Mouse (Mus musculus) neural tube, embryonic 11.5 days (tissue): ENCODE measurements at regions not wholly inside any gene's neighbourhood (a gene's known extent, or its start where the extent isn't known, plus 50 kb on each side); places are given as distances from the start of the nearest gene placed in this dataset.

ENCODE experiments used
- ATAC-seq: fragments of 200-750 bp; cut with Nextera tagmentation; 2 replicates; pipeline ENCODE4 v1.8.0; 2017; ENCODE audit warnings: moderate number of reproducible peaks, mild to moderate bottlenecking, moderate TSS enrichment, moderate library complexity; ENCODE audit not compliant: insufficient read depth, low FRiP score, low TSS enrichment
- DNase-seq: peaks from one replicate; pipeline ENCODE4 v3.0.0-alpha.2; 2015; ENCODE audit warnings: low spot score
- H3K27ac ChIP-seq: fragments of 300-500 bp; sonication (generic); 2 replicates; pipeline ENCODE4 v1.5.1; 2014; ENCODE audit warnings: low read depth, mild to moderate bottlenecking, low read length
- H3K27me3 ChIP-seq: fragments of 300-500 bp; sonication (generic); 2 replicates; pipeline ENCODE4 v1.6.1; 2014; ENCODE audit warnings: mild to moderate bottlenecking, low read length, mixed read lengths; ENCODE audit not compliant: control insufficient read depth, insufficient read depth
- H3K36me3 ChIP-seq: fragments of 300-500 bp; sonication (generic); 2 replicates; pipeline ENCODE4 v1.6.1; 2014; ENCODE audit warnings: mild to moderate bottlenecking, low read length, moderate library complexity, mixed read lengths; ENCODE audit not compliant: control insufficient read depth, insufficient read depth
- H3K4me1 ChIP-seq: fragments of 300-500 bp; sonication (generic); 2 replicates; pipeline ENCODE4 v1.6.1; 2014; ENCODE audit warnings: low read length, mixed read lengths; ENCODE audit not compliant: control insufficient read depth, insufficient read depth
- H3K4me2 ChIP-seq: fragments of 300-500 bp; sonication (generic); 2 replicates; pipeline ENCODE4 v1.6.1; 2014; ENCODE audit warnings: low read depth, mild to moderate bottlenecking, moderate library complexity
- H3K4me3 ChIP-seq: fragments of 300-500 bp; sonication (generic); 2 replicates; pipeline ENCODE4 v1.5.1; 2014; ENCODE audit warnings: low read depth, low read length
- H3K9ac ChIP-seq: fragments of 300-500 bp; sonication (generic); 2 replicates; pipeline ENCODE4 v1.6.1; 2014; ENCODE audit warnings: mild to moderate bottlenecking, low read length
- H3K9me3 ChIP-seq: fragments of 300-500 bp; sonication (generic); 2 replicates; pipeline ENCODE4 v1.6.1; 2016; ENCODE audit warnings: low read length; ENCODE audit not compliant: control insufficient read depth
- WGBS: fragments of 180-500 bp; shearing (Covaris S2); extraction: QIAGEN DNeasy Blood & Tissue Kit; methylation state at CpG from one replicate; pipeline ENCODE4 v1.1.7; 2014; 5-methylcytosine and 5-hydroxymethylcytosine counted together

GRCm38 (mm10) chr2:170294657-170295056 lies 133.0 kb downstream of the Bcas1 start:
- ATAC-seq (no peak), DNase-seq (no peak)
- H3K9me3 ChIP-seq = no peaks in the 10 kb centered on the region
- H3K4me1 ChIP-seq = no peaks in the 10 kb centered on the region
- H3K4me2 ChIP-seq = no peak overlapping the region
- H3K36me3 ChIP-seq = no peaks in the 10 kb centered on the region
- H3K27me3 ChIP-seq = no peaks in the 10 kb centered on the region
- no peak overlapping the region for H3K27ac ChIP-seq
- no peak overlapping the region for H3K4me3 ChIP-seq
- H3K9ac ChIP-seq = no peak overlapping the region
- 82% methylated on average over 12 of the region's 12 CpGs for WGBS

GRCm38 (mm10) chr2:170291841-170292655 lies 135.6 kb downstream of the Bcas1 start:
- Histone ChIP-seq H3K4me2 (no peak overlapping the region), H3K4me1 (peaks cover 8% of the 10 kb centered on the region; the same call in 1 of the 2 replicates), H3K27me3 (no peaks in the 10 kb centered on the region), H3K4me3 (no peak overlapping the region), H3K36me3 (no peaks in the 10 kb centered on the region), H3K27ac (no peak overlapping the region), H3K9ac (no peak overlapping the region), H3K9me3 (no peaks in the 10 kb centered on the region)
- ATAC-seq (no peak), DNase-seq (no peak)
- 36% methylated on average over 6 of the region's 6 CpGs for WGBS

GRCm38 (mm10) chr2:170289378-170289960 lies 138.2 kb downstream of the Bcas1 start:
- no peak for DNase-seq
- no peak for ATAC-seq
- no peak overlapping the region for H3K9ac ChIP-seq
- no peak overlapping the region for H3K4me3 ChIP-seq
- no peaks in the 10 kb centered on the region for H3K36me3 ChIP-seq
- H3K4me2 ChIP-seq = no peak overlapping the region
- WGBS = 91% methylated on average over 9 of the region's 9 CpGs
- no peaks in the 10 kb centered on the region for H3K27me3 ChIP-seq
- H3K4me1 ChIP-seq = peaks cover 10% of the 10 kb centered on the region; the same call in 1 of the 2 replicates
- no peaks in the 10 kb centered on the region for H3K9me3 ChIP-seq
- H3K27ac ChIP-seq = no peak overlapping the region

- no peak overlapping the region for H3K4me3 ChIP-seq
- H3K27me3 ChIP-seq = no peaks in the 10 kb centered on the region
- DNase-seq (no peak), ATAC-seq (no peak)
- 61% methylated on average over 7 of the region's 7 CpGs for WGBS
- H3K9ac ChIP-seq = peak overlapping the region; percentile 39
- H3K27ac ChIP-seq = no peak overlapping the region
- H3K4me2 ChIP-seq = no peak overlapping the region
- no peaks in the 10 kb centered on the region for H3K36me3 ChIP-seq
- H3K9me3 ChIP-seq = no peaks in the 10 kb centered on the region
- peaks cover 10% of the 10 kb centered on the region; the same call in 1 of the 2 replicates for H3K4me1 ChIP-seq
Measured at GRCm38 (mm10) chr2:170288787-170289186, 138.9 kb downstream of the Bcas1 start.

- Histone ChIP-seq H3K36me3 (no peaks in the 10 kb centered on the region), H3K4me3 (0 out of 2 replicates have a peak overlapping the region, but pooled peaks have one; percentile 6), H3K27ac (no peak overlapping the region), H3K4me1 (peaks cover 10% of the 10 kb centered on the region; the same call in 1 of the 2 replicates), H3K27me3 (no peaks in the 10 kb centered on the region), H3K9me3 (no peaks in the 10 kb centered on the region), H3K4me2 (peak overlapping the region; percentile 82), H3K9ac (peak overlapping the region; percentile 39)
- no peak for ATAC-seq
- no peak for DNase-seq
- 12% methylated on average over 11 of the region's 11 CpGs for WGBS
Measured at GRCm38 (mm10) chr2:170288196-170288595, 139.4 kb downstream of the Bcas1 start.

- peak overlapping the region; percentile 61 for H3K9ac ChIP-seq
- H3K4me2 ChIP-seq = peak overlapping the region; percentile 82
- no peaks in the 10 kb centered on the region for H3K27me3 ChIP-seq
- H3K4me1 ChIP-seq = peaks cover 10% of the 10 kb centered on the region; the same call in 1 of the 2 replicates
- WGBS = under 1% methylated on average over 27 of the region's 27 CpGs
- ATAC-seq (peak; percentile 50; the same call in 1 of the 2 replicates), DNase-seq (peak; percentile 63)
- no peaks in the 10 kb centered on the region for H3K36me3 ChIP-seq
- H3K27ac ChIP-seq = no peak overlapping the region; the same call in 1 of the 2 replicates
- H3K9me3 ChIP-seq = no peaks in the 10 kb centered on the region
- H3K4me3 ChIP-seq = peak overlapping the region; percentile 33
Measured at GRCm38 (mm10) chr2:170287301-170287885, 139.5 kb upstream of the Zfp217 start.

GRCm38 (mm10) chr2:170286773-170287172 lies 138.9 kb upstream of the Zfp217 start:
- ATAC-seq = no peak
- H3K36me3 ChIP-seq = no peaks in the 10 kb centered on the region
- peak overlapping the region; percentile 82; the same call in 1 of the 2 replicates for H3K4me2 ChIP-seq
- no peak overlapping the region; the same call in 1 of the 2 replicates for H3K27ac ChIP-seq
- H3K9me3 ChIP-seq = no peaks in the 10 kb centered on the region
- H3K9ac ChIP-seq = no peak overlapping the region; the same call in 1 of the 2 replicates
- DNase-seq = no peak
- peaks cover 10% of the 10 kb centered on the region; the same call in 1 of the 2 replicates for H3K4me1 ChIP-seq
- H3K4me3 ChIP-seq = peak overlapping the region; percentile 33; the same call in 1 of the 2 replicates
- 10% methylated on average over 8 of the region's 8 CpGs for whole genome bisulfite sequencing
- no peaks in the 10 kb centered on the region for H3K27me3 ChIP-seq

- no peak overlapping the region for H3K9ac ChIP-seq
- no peaks in the 10 kb centered on the region for H3K36me3 ChIP-seq
- no peak overlapping the region for H3K4me3 ChIP-seq
- no peak overlapping the region for H3K27ac ChIP-seq
- no peaks in the 10 kb centered on the region for H3K9me3 ChIP-seq
- no peak overlapping the region for H3K4me2 ChIP-seq
- DNase-seq (no peak), ATAC-seq (no peak)
- H3K27me3 ChIP-seq = no peaks in the 10 kb centered on the region
- 72% methylated on average over 6 of the region's 6 CpGs for WGBS
- 0 out of 2 replicates have a peak, but pooled peaks cover 3% of the 10 kb centered on the region for H3K4me1 ChIP-seq
Measured at GRCm38 (mm10) chr2:170282463-170282862, 134.6 kb upstream of the Zfp217 start.
